Mouse (Mus musculus): ENCODE results near the gene Pde5a.

Gene Pde5a

DNA sequence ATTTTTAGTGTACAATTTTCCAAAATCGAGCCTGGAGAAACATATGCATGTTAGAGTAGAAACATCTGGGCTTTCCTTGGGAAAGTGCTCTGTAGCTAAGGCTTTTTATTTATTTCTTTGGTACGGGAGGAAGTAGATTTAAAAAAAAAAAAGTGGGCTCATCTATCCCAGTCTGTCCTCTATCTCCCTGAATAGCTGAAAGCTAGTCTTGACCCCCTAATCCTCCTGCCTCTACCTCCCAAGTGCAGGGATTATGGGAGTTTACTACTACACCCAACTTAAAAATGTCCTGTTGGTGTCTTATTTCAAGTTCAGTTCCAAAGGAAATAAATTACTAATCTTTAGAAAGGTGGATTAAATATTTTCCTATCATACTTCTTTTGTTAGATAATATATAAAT is 108.9 kb downstream of the Pde5a start:
- in situ Hi-C loops (cut with MseI, MboI) = no loop called here

- in situ Hi-C loops (cut with MseI, MboI) = no loop called here
These were observed 119.8 kb downstream of the Pde5a start for GRCm38 (mm10) chr3:122848410-122849034.

- in situ Hi-C loops (cut with MseI, MboI) = no loop called here
These were observed 126.4 kb downstream of the Pde5a start for GRCm38 (mm10) chr3:122855149-122855548.

- in situ Hi-C loops (cut with MseI, MboI) = no loop called here
These were observed 131.1 kb downstream of the Pde5a start for GRCm38 (mm10) chr3:122859829-122860228.

GRCm38 (mm10) chr3:122860573-122861498 is 132.1 kb downstream of the Pde5a start:
- in situ Hi-C loops (cut with MseI, MboI) = no loop called here

GRCm38 (mm10) chr3:122865092-122865491 is 136.3 kb downstream of the Pde5a start:
- in situ Hi-C loops (cut with MseI, MboI) = no loop called here

DNA sequence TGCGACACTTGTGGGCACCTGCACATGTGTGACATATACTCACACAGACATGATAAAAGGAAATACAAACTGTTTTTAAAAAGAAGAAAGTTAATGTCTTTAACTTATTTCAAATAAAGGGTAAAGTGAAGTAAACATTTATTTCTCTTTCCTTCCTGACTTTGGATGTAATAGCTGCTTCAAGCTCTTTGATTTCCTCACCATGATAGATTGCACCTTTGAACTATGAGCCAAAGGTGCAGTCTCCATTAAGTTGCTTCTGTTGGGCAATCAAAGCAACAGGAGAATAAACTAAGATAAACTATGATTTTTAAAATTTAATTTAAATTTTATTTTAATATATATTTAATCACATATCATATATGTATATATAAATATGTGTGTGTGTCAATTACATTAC is 139.5 kb downstream of the Pde5a start:
- in situ Hi-C loops (cut with MseI, MboI) = no loop called here

DNA sequence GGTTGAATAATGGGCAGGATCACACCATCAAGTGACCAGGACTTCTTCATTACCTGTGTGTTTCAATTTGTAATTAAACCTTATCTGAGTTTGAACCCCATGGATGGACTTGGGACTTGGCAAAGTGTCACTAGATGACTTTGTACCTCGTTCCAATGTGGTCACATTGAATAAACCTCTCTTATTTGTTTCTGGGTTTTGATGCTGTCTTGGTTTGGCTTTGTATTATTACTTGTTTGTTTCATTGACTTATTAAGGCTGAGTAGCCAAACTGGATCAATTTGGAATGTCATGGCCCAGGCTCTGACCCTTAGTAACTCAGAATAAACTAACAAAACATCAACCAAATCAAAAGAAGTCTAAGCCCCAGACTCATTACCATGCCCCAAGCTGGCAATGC is 142.8 kb downstream of the Pde5a start:
- in situ Hi-C loops (cut with MseI, MboI) = no loop called here

DNA sequence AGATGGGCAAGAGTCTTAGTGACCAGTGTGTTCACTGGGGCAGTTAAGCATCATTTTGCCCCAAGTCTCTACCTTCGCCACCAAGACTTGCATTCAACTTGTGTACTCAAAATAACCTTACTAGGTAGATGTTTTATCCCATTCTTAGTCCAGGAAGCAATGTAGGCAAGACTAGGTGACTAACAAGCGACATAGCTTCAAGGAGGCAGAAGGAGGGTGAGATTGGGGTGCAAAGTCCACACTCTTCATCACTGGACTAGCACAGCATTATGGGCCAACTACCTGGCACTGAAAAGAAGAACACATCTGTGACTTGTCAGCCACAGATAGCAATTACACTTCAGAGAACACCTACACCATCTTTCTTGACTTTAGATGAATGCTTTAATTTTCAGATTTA is 148.1 kb downstream of the Pde5a start:
- in situ Hi-C loops (cut with MseI, MboI) = no loop called here

GRCm38 (mm10) chr3:122877543-122877942 is 148.8 kb downstream of the Pde5a start:
- in situ Hi-C loops (cut with MseI, MboI) = no loop called here

- in situ Hi-C loops (cut with MseI, MboI) = no loop called here
These were observed 150.1 kb downstream of the Pde5a start for GRCm38 (mm10) chr3:122878705-122879315.

- in situ Hi-C loops (cut with MseI, MboI) = no loop called here
These were observed 159.0 kb downstream of the Pde5a start for GRCm38 (mm10) chr3:122887505-122888301.

DNA sequence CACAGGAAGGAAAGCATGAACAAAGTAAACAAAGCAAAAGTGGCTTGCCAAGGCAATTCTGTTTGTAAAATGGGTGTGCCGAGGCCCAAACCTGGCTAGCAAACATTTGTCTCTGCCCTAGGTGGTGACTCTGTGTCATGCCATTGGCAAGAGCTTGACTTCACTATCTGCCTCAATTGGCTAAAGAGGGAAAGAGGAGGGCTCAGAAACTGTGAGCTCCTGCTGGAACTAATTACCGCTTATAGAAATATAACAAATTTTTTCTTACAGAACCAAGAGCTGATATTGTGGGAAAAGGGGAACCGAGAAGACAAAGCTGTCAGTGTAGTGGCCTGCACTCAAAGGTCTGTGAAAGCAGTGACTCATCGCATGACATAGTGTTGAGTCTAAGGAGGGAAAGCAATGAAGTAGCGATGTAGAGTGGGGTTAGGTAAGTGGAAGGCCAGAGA is 159.6 kb downstream of the Pde5a start:
- in situ Hi-C loops (cut with MseI, MboI) = no loop called here

GRCm38 (mm10) chr3:122894772-122895171 is 166.0 kb downstream of the Pde5a start, which contains the start of gene Fabp2:
TSS of gene Fabp2 (plus strand) at chr3:122895072.
- in situ Hi-C loops (cut with MseI, MboI) = no loop called here

DNA sequence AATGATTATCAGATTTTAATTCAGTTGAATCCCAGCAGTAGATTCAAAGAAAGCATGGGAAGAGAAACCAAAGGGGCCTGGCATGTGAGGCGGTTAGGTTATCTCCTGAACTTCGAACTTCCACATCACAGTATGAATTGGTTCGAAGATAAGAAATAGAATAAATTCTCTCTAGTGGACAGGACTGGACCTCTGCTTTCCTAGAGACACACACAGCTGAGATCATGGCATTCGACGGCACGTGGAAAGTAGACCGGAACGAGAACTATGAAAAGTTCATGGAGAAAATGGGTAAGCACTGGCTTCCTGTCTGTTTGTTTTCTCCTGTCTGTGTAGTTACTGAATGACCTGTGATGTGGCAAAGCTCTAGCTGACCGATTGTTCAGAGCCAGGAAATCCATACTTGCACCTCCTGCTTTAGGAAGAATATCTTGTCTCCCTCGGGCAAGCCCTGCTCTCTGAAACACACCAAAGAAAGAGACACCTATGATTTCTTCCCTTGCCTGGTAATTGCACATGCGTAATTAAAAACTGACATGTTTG is 166.5 kb downstream of the Pde5a start:
- in situ Hi-C loops (cut with MseI, MboI) = no loop called here

GRCm38 (mm10) chr3:122898254-122898653 is 169.5 kb downstream of the Pde5a start:
- in situ Hi-C loops (cut with MseI, MboI) = no loop called here

- in situ Hi-C loops (cut with MseI, MboI) = loop anchor here (5.0 to 10.0 kb wide), 2 partner anchors 169 to 252 kb away; no protein-coding TSS in a partner anchor
These were observed 175.1 kb downstream of the Pde5a start for GRCm38 (mm10) chr3:122903746-122904433.

- in situ Hi-C loops (cut with MseI, MboI) = loop anchor here in 1 of 2 experiments (10.0 kb wide), 1 partner anchor 173 kb away; no protein-coding TSS in a partner anchor
These were observed 179.1 kb downstream of the Pde5a start for GRCm38 (mm10) chr3:122907841-122908240.
